Mouse (Mus musculus): ENCODE measurements around the gene Apoh.

DNA sequence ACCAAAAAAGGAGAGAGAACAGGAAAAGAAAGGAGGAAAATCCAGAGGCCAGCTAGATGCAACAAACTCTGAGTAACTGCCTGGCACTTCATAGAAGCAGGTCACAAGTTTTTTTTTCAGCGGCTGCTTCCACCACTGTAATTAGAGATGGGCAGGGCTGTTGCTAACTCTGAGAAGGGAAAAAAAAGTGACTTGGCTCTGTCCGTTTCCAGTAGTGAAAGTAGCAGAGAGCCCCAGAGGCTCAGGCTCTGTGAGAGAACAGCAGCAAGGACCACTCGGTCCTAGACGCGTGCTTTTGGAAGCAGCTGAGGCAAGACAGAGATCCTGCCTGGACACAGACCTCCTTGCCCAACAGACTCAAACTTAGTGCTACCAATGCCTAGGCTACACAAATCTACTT lies 6.7 kb upstream of the Apoh start:
- no peak for TF ChIP-seq CTCF (IDR thresholded peaks at IDR 0.05)
- TF ChIP-seq EP300 (IDR thresholded peaks at IDR 0.05): no peak

All from lung, postnatal 0 days (tissue).